Mouse (Mus musculus): ENCODE data around the gene Ythdc1. TPM values are rescaled to one million over a fixed set of nuclear protein-coding genes. Genes with fewer than 3 reads are reported as not detected.

The Ythdc1 gene
- 15.3 and 17.7 TPM in 2 replicates for polyA plus RNA-seq (2015; fragmentation: Nextera tagmentation; extraction: Ambion mirVana)

DNA sequence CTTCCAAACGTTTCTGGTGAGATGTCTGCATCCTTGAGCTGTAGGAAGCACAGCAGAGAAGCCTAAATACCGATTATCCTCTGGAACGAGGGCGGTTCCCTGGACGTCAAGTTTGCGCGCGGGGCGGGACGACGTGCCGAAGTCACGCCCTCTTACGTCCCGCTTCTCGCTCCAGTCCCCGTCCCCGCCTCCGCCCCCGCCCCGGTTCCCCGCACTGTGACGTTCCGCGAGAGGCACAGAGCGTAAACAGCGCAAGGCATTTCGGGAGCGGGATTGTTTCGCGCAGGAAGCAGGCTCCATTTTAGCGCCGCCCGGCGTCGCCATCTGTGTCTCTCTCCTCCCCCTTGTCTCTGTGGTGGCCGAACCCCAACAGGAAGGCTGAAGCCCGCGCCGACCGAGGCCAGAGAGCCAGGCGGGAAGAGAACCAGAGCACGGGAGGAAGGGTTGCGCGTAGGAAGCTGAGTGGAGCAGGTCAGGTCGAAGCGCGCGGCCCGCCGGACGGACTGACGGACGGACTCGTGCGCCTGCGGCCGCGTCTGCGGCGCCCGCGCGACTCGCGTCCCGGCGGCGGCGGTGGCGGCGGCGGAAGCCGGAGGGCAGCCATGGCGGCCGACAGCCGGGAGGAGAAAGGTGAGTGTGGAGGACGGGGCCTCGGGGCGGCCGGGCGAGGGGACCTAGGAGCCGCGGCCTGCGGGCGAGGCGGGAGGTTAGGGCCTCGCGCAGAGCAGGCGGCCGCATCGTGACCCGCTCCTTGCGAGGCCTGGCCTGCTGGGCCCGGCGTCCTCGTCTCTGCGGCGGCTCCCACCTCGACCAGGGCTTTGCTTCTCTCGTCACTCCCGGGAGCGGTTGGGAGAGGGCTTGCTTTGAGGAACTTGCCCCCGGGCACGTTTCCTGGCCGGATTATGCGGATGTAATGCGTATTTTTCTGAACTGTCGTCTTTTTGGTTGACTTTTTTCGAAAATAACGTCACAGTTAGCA is at the start of gene Ythdc1:
Gene Ythdc1, plus strand, starts transcription at position 260 of the 979 bp plus-strand sequence.
- Histone ChIP-seq H3K9me3 (replicated peaks) (no peaks in the 10 kb centered on the region), H3K36me3 (no peaks in the 10 kb centered on the region), H3K27ac (peak within 1 kb of the TSS; percentile 99), H3K27me3 (no peaks in the 10 kb centered on the region), H3K4me3 (replicated peaks) (peak within 1 kb of the TSS; percentile 97), H3K4me2 (peak within 1 kb of the TSS; percentile 75), H3K9ac (peak within 1 kb of the TSS; percentile 98), H3K4me1 (replicated peaks) (peaks cover 25% of the 10 kb centered on the region)
- DNase-seq (peak; percentile 86), ATAC-seq (ENCODE audit: low read depth) (peak; percentile 98)
- under 1% methylated on average over 109 of the region's 111 CpGs for WGBS (ENCODE audit: insufficient replicate concordance)

DNA sequence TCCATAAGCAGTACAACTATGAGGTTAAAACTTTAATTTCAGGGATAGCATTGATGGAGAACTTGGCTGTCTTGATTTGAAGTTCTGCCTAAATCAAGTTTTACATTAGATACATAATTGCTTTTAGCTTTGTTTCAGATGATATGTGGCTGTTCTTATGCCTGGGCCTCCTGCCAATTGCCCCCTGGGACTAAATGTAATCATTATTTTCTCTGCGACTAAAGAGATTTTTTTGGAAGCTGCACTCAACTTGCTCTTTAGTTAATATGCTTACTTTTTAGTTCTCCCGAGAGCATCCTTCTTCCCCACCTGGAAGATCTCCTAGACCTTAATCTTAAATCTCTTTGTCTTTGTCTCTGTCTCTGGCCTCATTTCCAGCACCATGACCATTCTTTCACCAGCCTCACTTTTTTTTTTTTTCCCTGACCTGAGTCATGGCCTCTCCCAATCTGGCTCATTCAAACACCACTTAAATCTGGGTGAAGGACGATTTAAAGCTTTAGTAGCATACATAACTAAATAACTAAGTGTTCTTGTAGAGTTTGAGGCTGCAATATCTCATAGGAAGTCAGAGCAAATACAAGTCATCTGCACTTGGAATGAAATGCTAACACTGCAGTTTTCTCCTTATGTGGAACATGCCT is 34.9 kb upstream of the Ythdc1 start:
- 53% methylated on average over 3 of the region's 3 CpGs for WGBS (ENCODE audit: insufficient replicate concordance)
- Histone ChIP-seq H3K27ac (no peak overlapping the region), H3K4me1 (replicated peaks) (no peaks in the 10 kb centered on the region), H3K4me2 (no peak overlapping the region), H3K9ac (no peak overlapping the region), H3K4me3 (replicated peaks) (no peak overlapping the region), H3K9me3 (replicated peaks) (no peaks in the 10 kb centered on the region), H3K27me3 (no peaks in the 10 kb centered on the region), H3K36me3 (no peaks in the 10 kb centered on the region)
- ATAC-seq (ENCODE audit: low read depth): no peak
- DNase-seq: no peak

DNA sequence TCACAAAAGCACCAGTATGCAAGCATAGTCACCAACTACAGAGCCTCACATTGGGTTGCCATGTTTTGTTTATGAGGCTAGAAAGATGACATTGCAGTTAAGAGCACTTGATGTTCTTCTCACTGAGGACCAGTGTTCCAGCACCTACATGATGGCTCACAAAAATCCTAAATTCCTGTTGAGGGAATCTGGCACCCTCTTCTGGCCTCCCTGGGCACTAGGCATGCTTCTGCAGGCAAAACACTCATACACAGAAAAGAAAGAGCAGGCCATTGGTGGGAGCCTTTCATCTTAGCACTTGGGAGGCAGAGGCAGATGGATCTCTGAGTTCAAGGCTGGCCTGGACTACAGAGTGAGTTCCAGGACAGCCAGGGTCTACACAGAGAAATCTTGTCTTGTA is 33.0 kb upstream of the Ythdc1 start:
- ATAC-seq (ENCODE audit: low read depth) (no peak), DNase-seq (no peak)
- H3K9me3 ChIP-seq (replicated peaks): no peaks in the 10 kb centered on the region
- H3K27me3 ChIP-seq: no peaks in the 10 kb centered on the region
- no peaks in the 10 kb centered on the region for H3K36me3 ChIP-seq
- H3K27ac ChIP-seq: no peak overlapping the region
- H3K4me1 ChIP-seq (replicated peaks): no peaks in the 10 kb centered on the region
- H3K4me2 ChIP-seq: no peak overlapping the region
- H3K4me3 ChIP-seq (replicated peaks): no peak overlapping the region
- H3K9ac ChIP-seq: no peak overlapping the region

DNA sequence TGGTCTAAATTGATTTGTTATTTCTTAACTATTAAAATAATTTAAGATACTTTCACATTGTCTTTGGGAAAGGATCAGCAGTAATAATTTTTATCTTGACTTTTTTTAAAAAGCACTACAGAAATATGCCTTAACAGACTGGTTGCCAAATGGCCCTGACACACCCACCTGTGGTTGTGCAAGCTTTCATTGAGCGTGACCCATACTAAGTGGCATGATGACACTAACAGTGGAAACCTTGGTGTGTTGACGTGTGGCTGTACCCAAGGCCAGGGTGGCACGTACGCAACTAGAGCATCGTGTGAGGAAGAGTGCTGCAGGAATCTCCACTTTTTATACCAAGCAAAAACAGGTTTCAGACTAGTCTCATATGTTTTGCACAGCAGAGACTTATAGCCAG is 27.1 kb upstream of the Ythdc1 start:
- H3K27ac ChIP-seq: no peak overlapping the region
- DNase-seq (no peak), ATAC-seq (ENCODE audit: low read depth) (no peak)
- H3K9me3 ChIP-seq (replicated peaks): no peaks in the 10 kb centered on the region
- 75% methylated on average over 5 of the region's 5 CpGs for WGBS (ENCODE audit: insufficient replicate concordance)
- H3K27me3 ChIP-seq: no peaks in the 10 kb centered on the region
- no peak overlapping the region for H3K4me3 ChIP-seq (replicated peaks)
- H3K9ac ChIP-seq: no peak overlapping the region
- no peak overlapping the region for H3K4me2 ChIP-seq
- no peaks in the 10 kb centered on the region for H3K36me3 ChIP-seq
- H3K4me1 ChIP-seq (replicated peaks): no peaks in the 10 kb centered on the region

DNA sequence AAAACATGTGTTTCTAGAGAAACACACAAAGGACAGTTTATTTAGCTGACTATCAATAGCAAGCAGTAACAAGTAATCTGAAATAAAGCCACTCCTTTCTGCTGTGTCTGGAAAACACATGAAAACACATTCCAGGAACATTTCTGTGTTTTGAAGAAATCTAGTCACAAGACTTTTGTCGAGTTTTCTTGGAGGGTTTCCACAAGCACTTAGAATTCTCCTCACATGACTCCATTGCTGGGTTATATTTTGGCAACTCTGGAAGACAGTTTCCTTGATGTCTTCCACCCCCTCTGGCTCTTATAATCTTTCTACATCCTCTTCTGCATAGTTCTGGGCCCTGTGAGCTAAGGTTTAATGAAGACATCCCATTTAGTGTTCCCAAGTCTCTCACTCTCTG is 25.6 kb upstream of the Ythdc1 start:
- Histone ChIP-seq H3K27me3 (no peaks in the 10 kb centered on the region), H3K9ac (no peak overlapping the region), H3K9me3 (replicated peaks) (no peaks in the 10 kb centered on the region), H3K4me2 (no peak overlapping the region), H3K36me3 (no peaks in the 10 kb centered on the region), H3K27ac (no peak overlapping the region), H3K4me1 (replicated peaks) (no peaks in the 10 kb centered on the region), H3K4me3 (replicated peaks) (no peak overlapping the region)
- WGBS (ENCODE audit: insufficient replicate concordance): 45% methylated on average over 1 of the region's 1 CpGs
- ATAC-seq (ENCODE audit: low read depth) (no peak), DNase-seq (no peak)

DNA sequence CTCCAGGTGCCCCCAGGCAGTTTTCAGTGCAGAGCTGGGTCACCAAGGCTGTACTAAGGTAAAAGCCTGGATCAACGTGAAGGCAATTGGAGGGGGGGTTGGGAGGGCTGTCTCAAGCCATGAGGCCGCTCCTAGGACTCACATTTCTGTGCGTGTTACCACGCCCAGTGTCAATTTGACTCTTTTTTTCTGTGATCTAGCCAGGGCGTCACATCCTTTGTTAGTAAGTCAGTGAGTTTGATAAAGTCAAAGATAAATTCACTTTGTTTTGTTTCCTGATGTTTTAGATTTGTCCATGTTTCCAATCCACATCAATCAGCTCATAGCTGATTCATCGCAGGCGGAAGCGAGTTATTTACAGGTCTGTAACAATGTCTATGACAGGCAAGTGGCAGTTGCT is 21.0 kb upstream of the Ythdc1 start:
- Histone ChIP-seq H3K4me2 (no peak overlapping the region), H3K9ac (no peak overlapping the region), H3K27ac (no peak overlapping the region), H3K27me3 (no peaks in the 10 kb centered on the region), H3K9me3 (replicated peaks) (no peaks in the 10 kb centered on the region), H3K4me1 (replicated peaks) (no peaks in the 10 kb centered on the region), H3K4me3 (replicated peaks) (no peak overlapping the region), H3K36me3 (no peaks in the 10 kb centered on the region)
- DNase-seq (no peak), ATAC-seq (ENCODE audit: low read depth) (no peak)
- 50% methylated on average over 8 of the region's 8 CpGs for WGBS (ENCODE audit: insufficient replicate concordance)

DNA sequence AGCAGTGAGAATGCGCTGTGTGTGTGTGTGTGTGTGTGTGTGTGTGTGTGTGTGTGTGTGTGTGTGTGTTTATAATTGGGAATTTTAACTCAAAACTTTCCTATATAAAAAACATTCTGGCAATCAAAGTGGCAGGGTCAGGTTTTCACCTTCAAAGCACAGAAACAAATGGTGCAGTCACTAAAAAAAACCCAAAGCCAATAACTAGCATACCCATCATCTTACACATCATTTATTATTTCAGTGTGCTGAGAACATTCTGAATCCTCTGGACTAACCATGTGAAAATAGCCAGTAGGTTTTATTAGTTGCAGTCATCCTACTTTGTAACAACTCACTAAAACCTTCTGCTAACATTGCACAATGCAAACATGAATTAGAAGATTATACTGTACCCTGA is 19.8 kb upstream of the Ythdc1 start:
- 53% methylated on average over 1 of the region's 1 CpGs for WGBS (ENCODE audit: insufficient replicate concordance)
- no peak overlapping the region for H3K4me2 ChIP-seq
- no peaks in the 10 kb centered on the region for H3K9me3 ChIP-seq (replicated peaks)
- no peak for ATAC-seq (ENCODE audit: low read depth)
- H3K9ac ChIP-seq: no peak overlapping the region
- H3K4me1 ChIP-seq (replicated peaks): no peaks in the 10 kb centered on the region
- H3K4me3 ChIP-seq (replicated peaks): no peak overlapping the region
- DNase-seq: no peak
- no peak overlapping the region for H3K27ac ChIP-seq
- H3K36me3 ChIP-seq: no peaks in the 10 kb centered on the region
- no peaks in the 10 kb centered on the region for H3K27me3 ChIP-seq

DNA sequence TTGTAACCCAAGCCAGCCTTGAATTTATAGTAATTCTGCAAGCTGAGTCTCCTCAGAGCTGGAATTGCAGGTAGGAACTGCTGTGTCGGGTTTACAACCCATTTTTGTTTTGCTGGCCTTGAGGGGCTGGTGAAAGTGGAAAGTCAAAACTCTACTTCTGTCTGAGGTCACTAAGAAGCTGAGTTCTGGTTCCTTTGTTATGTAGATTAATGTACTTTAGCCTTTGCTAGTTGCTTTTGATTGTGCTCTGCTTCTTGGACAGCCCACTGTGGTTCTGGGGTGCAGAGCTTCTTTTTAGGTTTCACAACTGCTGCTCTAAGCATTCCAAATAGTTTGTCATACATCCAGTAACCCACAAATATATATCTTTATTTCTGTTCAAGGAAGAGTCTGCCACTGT is 17.2 kb upstream of the Ythdc1 start:
- H3K4me3 ChIP-seq (replicated peaks): no peak overlapping the region
- ATAC-seq (ENCODE audit: low read depth): no peak
- H3K4me2 ChIP-seq: no peak overlapping the region
- 39% methylated on average over 1 of the region's 1 CpGs for WGBS (ENCODE audit: insufficient replicate concordance)
- H3K27ac ChIP-seq: no peak overlapping the region
- H3K27me3 ChIP-seq: no peaks in the 10 kb centered on the region
- no peak overlapping the region for H3K9ac ChIP-seq
- no peaks in the 10 kb centered on the region for H3K36me3 ChIP-seq
- no peaks in the 10 kb centered on the region for H3K4me1 ChIP-seq (replicated peaks)
- H3K9me3 ChIP-seq (replicated peaks): no peaks in the 10 kb centered on the region
- no peak for DNase-seq

DNA sequence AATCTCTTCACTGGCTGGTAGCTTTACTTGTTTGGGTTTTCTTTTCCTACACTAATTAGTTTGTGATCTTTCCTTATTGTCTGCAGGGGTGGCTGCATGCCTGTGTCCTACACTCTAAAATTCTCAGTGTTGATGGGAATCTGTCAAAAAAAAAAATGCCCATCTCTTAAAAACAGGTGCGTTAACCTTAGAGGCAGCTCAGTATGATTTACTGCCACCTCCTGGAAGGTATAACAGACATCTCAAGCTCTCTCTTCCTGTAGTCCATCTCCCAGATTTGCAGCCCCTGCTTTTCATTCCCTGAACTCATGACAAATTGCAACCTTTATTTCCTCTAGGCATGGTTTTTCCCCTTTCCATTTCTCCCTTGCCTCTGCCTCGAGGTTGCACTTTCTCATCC is 14.1 kb upstream of the Ythdc1 start:
- H3K4me1 ChIP-seq (replicated peaks): no peaks in the 10 kb centered on the region
- H3K36me3 ChIP-seq: no peaks in the 10 kb centered on the region
- 55% methylated on average over 2 of the region's 2 CpGs for WGBS (ENCODE audit: insufficient replicate concordance)
- H3K9me3 ChIP-seq (replicated peaks): no peaks in the 10 kb centered on the region
- no peak overlapping the region for H3K4me3 ChIP-seq (replicated peaks)
- no peak overlapping the region for H3K27ac ChIP-seq
- no peak overlapping the region for H3K4me2 ChIP-seq
- no peaks in the 10 kb centered on the region for H3K27me3 ChIP-seq
- ATAC-seq (ENCODE audit: low read depth) (no peak), DNase-seq (no peak)
- no peak overlapping the region for H3K9ac ChIP-seq

DNA sequence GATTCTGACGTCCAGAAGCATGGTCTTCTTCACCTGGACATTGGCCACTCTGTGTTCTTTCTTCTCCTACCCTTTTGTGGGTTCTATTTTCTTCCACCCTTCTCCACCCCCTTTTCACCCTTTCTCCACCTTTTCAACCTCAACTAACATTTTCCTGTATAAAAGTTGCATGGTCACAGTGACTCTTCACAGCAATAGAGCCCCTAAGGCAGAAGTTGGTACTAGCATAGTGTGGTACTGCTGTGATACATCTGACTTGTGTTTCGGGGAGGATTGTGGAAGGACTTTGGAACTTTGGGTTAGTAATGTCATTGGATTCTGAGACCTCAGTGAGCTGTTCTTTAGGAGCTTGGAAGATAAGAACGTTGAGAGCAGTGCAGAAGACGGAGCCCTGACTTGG is 11.8 kb upstream of the Ythdc1 start:
- DNase-seq (no peak), ATAC-seq (ENCODE audit: low read depth) (no peak)
- Histone ChIP-seq H3K9ac (no peak overlapping the region), H3K27me3 (no peaks in the 10 kb centered on the region), H3K36me3 (no peaks in the 10 kb centered on the region), H3K4me3 (replicated peaks) (no peak overlapping the region), H3K4me1 (replicated peaks) (no peaks in the 10 kb centered on the region), H3K9me3 (replicated peaks) (no peaks in the 10 kb centered on the region), H3K27ac (no peak overlapping the region), H3K4me2 (no peak overlapping the region)
- WGBS (ENCODE audit: insufficient replicate concordance): 38% methylated on average over 4 of the region's 4 CpGs

DNA sequence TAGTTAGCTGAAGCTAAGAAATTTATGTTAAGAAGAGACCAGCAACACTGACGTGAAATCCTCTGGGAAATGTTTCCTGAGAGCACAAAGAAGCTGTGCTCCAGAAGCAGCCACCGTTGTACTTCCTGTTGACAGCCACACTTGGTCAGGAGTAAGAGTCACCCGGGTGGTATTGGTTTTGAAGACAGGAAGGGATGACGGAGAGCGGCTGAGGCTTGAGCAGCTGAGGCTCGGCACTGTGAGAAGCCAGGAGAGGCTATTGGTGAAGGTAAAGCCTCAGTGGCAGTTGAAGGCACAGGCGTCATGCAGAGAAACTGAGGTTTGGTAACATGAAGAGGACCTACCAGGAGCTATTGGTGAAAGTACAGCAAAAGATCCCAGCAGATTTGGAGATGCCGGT is 11.2 kb upstream of the Ythdc1 start:
- Histone ChIP-seq H3K27me3 (no peaks in the 10 kb centered on the region), H3K4me3 (replicated peaks) (no peak overlapping the region), H3K9ac (no peak overlapping the region), H3K36me3 (no peaks in the 10 kb centered on the region), H3K27ac (no peak overlapping the region), H3K4me1 (replicated peaks) (no peaks in the 10 kb centered on the region), H3K9me3 (replicated peaks) (no peaks in the 10 kb centered on the region), H3K4me2 (no peak overlapping the region)
- DNase-seq: no peak
- ATAC-seq (ENCODE audit: low read depth): no peak
- WGBS (ENCODE audit: insufficient replicate concordance): 34% methylated on average over 8 of the region's 8 CpGs

DNA sequence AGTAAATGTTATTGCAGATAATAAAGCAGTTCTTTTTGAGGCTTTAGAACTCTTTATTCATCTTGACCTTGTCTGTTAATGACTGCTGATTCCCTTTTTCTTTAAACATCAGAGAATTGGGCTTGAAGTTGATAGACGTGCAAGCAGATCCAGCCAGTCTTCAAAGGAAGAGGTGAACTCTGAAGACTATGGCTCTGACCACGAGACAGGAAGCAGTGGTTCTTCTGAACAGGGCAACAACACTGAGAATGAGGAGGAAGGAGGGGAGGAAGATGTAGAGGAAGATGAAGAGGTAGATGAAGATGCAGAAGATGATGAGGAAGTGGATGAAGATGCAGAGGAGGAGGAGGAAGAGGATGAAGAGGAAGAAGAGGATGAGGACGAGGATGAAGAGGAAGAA is 12.8 kb downstream of the Ythdc1 start:
- Histone ChIP-seq H3K36me3 (peaks cover 36% of the 10 kb centered on the region), H3K4me2 (no peak overlapping the region), H3K9ac (no peak overlapping the region), H3K4me3 (replicated peaks) (no peak overlapping the region), H3K27ac (no peak overlapping the region), H3K27me3 (no peaks in the 10 kb centered on the region), H3K4me1 (replicated peaks) (no peaks in the 10 kb centered on the region), H3K9me3 (replicated peaks) (no peaks in the 10 kb centered on the region)
- ATAC-seq (ENCODE audit: low read depth) (no peak), DNase-seq (no peak)
- 64% methylated on average over 3 of the region's 3 CpGs for WGBS (ENCODE audit: insufficient replicate concordance)

All from liver, embryonic 13.5 days (tissue).